Mouse (Mus musculus) E14TG2a.4 (cell line): ENCODE measurements at regions not wholly inside any gene's neighbourhood (a gene's known extent, or its start where the extent isn't known, plus 50 kb on each side); places are given as distances from the start of the nearest gene placed in this dataset.

ENCODE experiments used
- CTCF ChIP-seq: conservative IDR thresholded peaks from 2 replicates; pipeline ENCODE4 v1.5.1; 2014; ENCODE audit warnings: low read length
- NANOG ChIP-seq: IDR thresholded peaks from 2 replicates; pipeline ENCODE4 v1.6.1; 2014; ENCODE audit warnings: borderline replicate concordance, low read length, mixed read lengths
- POU5F1 ChIP-seq: IDR thresholded peaks from 2 replicates; pipeline ENCODE4 v1.6.1; 2014; ENCODE audit warnings: low read length, borderline replicate concordance

GRCm38 (mm10) chr1:183928539-183928938 is 84.6 kb upstream of the Dusp10 start:
- no peak for TF ChIP-seq CTCF
- no peak for TF ChIP-seq POU5F1
- no peak for TF ChIP-seq NANOG
